Mouse (Mus musculus): ENCODE measurements at regions not wholly inside any gene's neighbourhood (a gene's known extent, or its start where the extent isn't known, plus 50 kb on each side); places are given as distances from the start of the nearest gene placed in this dataset.

GRCm38 (mm10) chr2:75136618-75137017 is 311.0 kb downstream of the Mtx2 start:
- TF ChIP-seq POLR2A (IDR thresholded peaks at IDR 0.05; ENCODE audit: borderline replicate concordance, extremely low read depth, low read depth, low read length) (no peak), CTCF (IDR thresholded peaks at IDR 0.05; ENCODE audit: insufficient read depth, low read length) (no peak)
